Mouse (Mus musculus) lung, postnatal 0 days (tissue): ENCODE data around the gene Focad.

Experiments
- CTCF ChIP-seq: IDR thresholded peaks from 2 replicates; pipeline ENCODE4 v1.5.1; 2016; ENCODE audit warnings: antibody characterized with exemption, mild to moderate bottlenecking
- EP300 ChIP-seq: IDR thresholded peaks from 2 replicates; pipeline ENCODE4 v1.6.1; 2016; ENCODE audit warnings: antibody characterized with exemption, mild to moderate bottlenecking, control low read depth

DNA sequence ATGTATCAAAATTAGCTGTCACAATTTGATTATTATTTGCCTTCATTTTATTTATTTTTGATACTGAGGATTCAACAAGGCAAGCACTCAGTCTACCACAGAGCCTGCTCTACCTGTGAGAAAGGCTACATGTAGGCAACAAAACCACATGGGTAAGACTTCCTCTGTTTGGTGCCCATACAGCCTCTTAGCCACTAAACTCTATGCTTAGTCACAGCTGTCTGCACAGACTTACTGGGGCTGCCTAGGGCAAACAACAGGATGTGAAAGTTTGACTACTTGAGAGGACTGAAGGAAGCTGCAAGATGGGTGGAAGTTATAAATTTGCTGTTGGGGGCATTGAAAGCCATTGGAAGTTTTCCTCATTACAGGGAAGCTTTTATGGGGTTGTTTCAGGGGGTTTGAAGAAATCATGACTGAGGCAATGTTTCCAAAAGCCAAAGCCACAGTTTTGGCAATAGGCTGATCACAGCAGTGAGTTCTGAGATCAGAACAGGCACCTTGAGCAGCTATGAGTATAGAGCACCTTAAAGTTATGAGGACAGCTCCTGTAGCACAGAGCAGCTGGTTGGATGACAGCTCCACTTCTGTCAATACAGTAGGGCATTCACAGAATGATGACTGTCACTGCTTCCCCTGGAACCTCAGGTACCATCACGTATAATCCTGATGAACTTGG is 355.8 kb downstream of the Focad start:
- no peak for TF ChIP-seq EP300
- TF ChIP-seq CTCF = no peak
